Mouse (Mus musculus) MEL (cell line): ENCODE data around the gene Olfr683. TPM values are rescaled to one million over a fixed set of nuclear protein-coding genes. Genes with fewer than 3 reads are reported as not detected.
"Not testable (repeated sequence)": the region's sequence is repeated elsewhere in the genome, so short reads cannot be mapped to it uniquely, and the experiment has no call there.

Experiments used
- DNase-seq: peaks from one replicate; pipeline ENCODE4 v3.0.0; 2011; ENCODE audit warnings: low read depth, low spot score
- H3K27ac ChIP-seq: 2 replicates; pipeline ENCODE4 v1.5.1; 2012; ENCODE audit warnings: low read depth, mild to moderate bottlenecking, control low read depth, low read length, moderate library complexity; ENCODE audit not compliant: control insufficient read depth
- H3K27me3 ChIP-seq, 2 experiments: fragments of 150-350 bp in 1 of 2; sonication (generic) in 1 of 2; 2 replicates each; pipeline ENCODE4 v1.6.1; 2012; ENCODE audit warnings: low read length in 2 of 2, mild to moderate bottlenecking in 2 of 2, improper control_type of control experiment in 1 of 2, moderate library complexity in 1 of 2; ENCODE audit not compliant: insufficient read depth in 2 of 2, control insufficient read depth in 1 of 2
- H3K36me3 ChIP-seq, 2 experiments: 2 replicates each; pipeline ENCODE4 v1.6.1; 2012 to 2014; ENCODE audit warnings: low read length in 2 of 2, improper control_type of control experiment in 1 of 2, inconsistent platforms in 1 of 2, mild to moderate bottlenecking in 1 of 2; ENCODE audit not compliant: insufficient read depth in 2 of 2, control insufficient read depth in 1 of 2
- H3K4me1 ChIP-seq, 2 experiments: fragments of 150-350 bp in 1 of 2; sonication (generic) in 1 of 2; 2 replicates each; pipeline ENCODE4 v1.6.1; 2012; ENCODE audit warnings: low read length in 2 of 2, improper control_type of control experiment in 1 of 2, mild to moderate bottlenecking in 1 of 2; ENCODE audit not compliant: insufficient read depth in 2 of 2, control insufficient read depth in 1 of 2
- H3K4me3 ChIP-seq, 2 experiments: fragments of 150-350 bp in 1 of 2; sonication (generic) in 1 of 2; 2 replicates each; pipeline ENCODE4 v1.5.1; 2012; ENCODE audit warnings: low read depth in 2 of 2, low read length in 2 of 2, mild to moderate bottlenecking in 2 of 2, moderate library complexity in 2 of 2, control low read depth in 1 of 2, improper control_type of control experiment in 1 of 2; ENCODE audit not compliant: control insufficient read depth in 1 of 2, insufficient read depth in 1 of 2
- H3K79me2 ChIP-seq: 2 replicates; pipeline ENCODE4 v1.6.1; 2012; ENCODE audit warnings: mild to moderate bottlenecking, low read length, moderate library complexity; ENCODE audit not compliant: control insufficient read depth, poor library complexity, insufficient read depth
- H3K9ac ChIP-seq: 2 replicates; pipeline ENCODE4 v1.6.1; 2012; ENCODE audit warnings: low read depth, mild to moderate bottlenecking, control low read depth, low read length, moderate library complexity; ENCODE audit not compliant: control insufficient read depth, poor library complexity, severe bottlenecking
- H3K9me3 ChIP-seq: fragments of 150-350 bp; sonication (generic); replicated peaks from 2 replicates; pipeline ENCODE4 v1.6.1; 2012; ENCODE audit warnings: mild to moderate bottlenecking, low read length, improper control_type of control experiment, moderate library complexity; ENCODE audit not compliant: insufficient read depth
- BHLHE40 ChIP-seq: IDR thresholded peaks from 2 replicates; pipeline ENCODE4 v1.6.1; 2012; ENCODE audit warnings: low read depth, mild to moderate bottlenecking, inconsistent platforms, low read length, improper control_type of control experiment, borderline replicate concordance
- CHD1 ChIP-seq: IDR thresholded peaks from 2 replicates; pipeline ENCODE4 v1.6.1; 2012; ENCODE audit warnings: low read depth, mild to moderate bottlenecking, inconsistent platforms, low read length, improper control_type of control experiment
- CHD2 ChIP-seq: IDR thresholded peaks from 2 replicates; pipeline ENCODE4 v1.6.1; 2011; ENCODE audit warnings: low read length, improper control_type of control experiment
- E2F4 ChIP-seq: IDR thresholded peaks from 2 replicates; pipeline ENCODE4 v1.6.1; 2011; ENCODE audit warnings: low read depth, low read length, improper control_type of control experiment, borderline replicate concordance
- EP300 ChIP-seq, 2 experiments: IDR thresholded peaks; 2 replicates each; pipeline ENCODE4 v1.6.1; 2011; ENCODE audit warnings: improper control_type of control experiment in 2 of 2, low read length in 2 of 2, low read depth in 1 of 2, mild to moderate bottlenecking in 1 of 2
- ETS1 ChIP-seq: IDR thresholded peaks from 2 replicates; pipeline ENCODE4 v1.6.1; 2012; ENCODE audit warnings: low read depth, mild to moderate bottlenecking, inconsistent platforms, low read length, improper control_type of control experiment, moderate library complexity
- HCFC1 ChIP-seq: IDR thresholded peaks from 2 replicates; pipeline ENCODE4 v1.6.1; 2012; ENCODE audit warnings: low read depth, mild to moderate bottlenecking, inconsistent platforms, low read length, improper control_type of control experiment, moderate library complexity
- JUND ChIP-seq: IDR thresholded peaks from 2 replicates; pipeline ENCODE4 v1.6.1; 2011; ENCODE audit warnings: low read depth, mild to moderate bottlenecking, improper control_type of control experiment, low read length
- MAFK ChIP-seq: IDR thresholded peaks from 2 replicates; pipeline ENCODE4 v1.6.1; 2011; ENCODE audit warnings: low read depth, mild to moderate bottlenecking, low read length, improper control_type of control experiment, borderline replicate concordance
- MAX ChIP-seq: IDR thresholded peaks from 2 replicates; pipeline ENCODE4 v1.6.1; 2011; ENCODE audit warnings: low read length, improper control_type of control experiment
- MXI1 ChIP-seq: IDR thresholded peaks from 2 replicates; pipeline ENCODE4 v1.6.1; 2011; ENCODE audit warnings: mild to moderate bottlenecking, low read depth, low read length, improper control_type of control experiment
- MYC ChIP-seq: IDR thresholded peaks from 2 replicates; pipeline ENCODE4 v1.6.1; 2011; ENCODE audit warnings: low read depth, mild to moderate bottlenecking, low read length, improper control_type of control experiment, moderate library complexity
- POLR2A ChIP-seq, 2 experiments: IDR thresholded peaks; 2 replicates each; pipeline ENCODE4 v1.6.1; 2011 to 2012; ENCODE audit warnings: low read length in 2 of 2, mild to moderate bottlenecking in 2 of 2, control low read depth in 1 of 2, improper control_type of control experiment in 1 of 2, low read depth in 1 of 2, moderate library complexity in 1 of 2; ENCODE audit not compliant: control insufficient read depth in 1 of 2, insufficient read depth in 1 of 2, poor library complexity in 1 of 2
- RAD21 ChIP-seq: IDR thresholded peaks from 2 replicates; pipeline ENCODE4 v1.6.1; 2011; ENCODE audit warnings: mild to moderate bottlenecking, low read depth, low read length, improper control_type of control experiment
- RCOR1 ChIP-seq: IDR thresholded peaks from 2 replicates; pipeline ENCODE4 v1.6.1; 2012; ENCODE audit warnings: low read depth, mild to moderate bottlenecking, inconsistent platforms, low read length, improper control_type of control experiment
- SIN3A ChIP-seq: IDR thresholded peaks from 2 replicates; pipeline ENCODE4 v1.6.1; 2012; ENCODE audit warnings: low read length, improper control_type of control experiment, inconsistent platforms
- SMC3 ChIP-seq: IDR thresholded peaks from 2 replicates; pipeline ENCODE4 v1.6.1; 2011; ENCODE audit warnings: low read depth, low read length, improper control_type of control experiment
- TAL1 ChIP-seq: IDR thresholded peaks from 2 replicates; pipeline ENCODE4 v1.6.1; 2012; ENCODE audit warnings: mild to moderate bottlenecking, inconsistent platforms, low read length, moderate library complexity, mixed read lengths
- TCF12 ChIP-seq: IDR thresholded peaks from 2 replicates; pipeline ENCODE4 v1.6.1; 2014; ENCODE audit warnings: low read depth, mild to moderate bottlenecking, inconsistent platforms, low read length, improper control_type of control experiment, moderate library complexity
- UBTF ChIP-seq: IDR thresholded peaks from 2 replicates; pipeline ENCODE4 v1.6.1; 2012; ENCODE audit warnings: low read depth, mild to moderate bottlenecking, inconsistent platforms, low read length, improper control_type of control experiment, moderate library complexity, borderline replicate concordance; ENCODE audit not compliant: insufficient read depth
- USF1 ChIP-seq: IDR thresholded peaks from 2 replicates; pipeline ENCODE4 v1.6.1; 2014; ENCODE audit warnings: low read depth, mild to moderate bottlenecking, inconsistent platforms, low read length, improper control_type of control experiment, moderate library complexity
- USF2 ChIP-seq, 2 experiments: IDR thresholded peaks; 2 replicates each; pipeline ENCODE4 v1.6.1; 2011 to 2012; ENCODE audit warnings: improper control_type of control experiment in 2 of 2, low read length in 2 of 2, borderline replicate concordance in 1 of 2, inconsistent platforms in 1 of 2, low read depth in 1 of 2, mild to moderate bottlenecking in 1 of 2; ENCODE audit not compliant: insufficient read depth in 1 of 2
- ZKSCAN1 ChIP-seq: IDR thresholded peaks from 2 replicates; pipeline ENCODE4 v1.6.1; 2012; ENCODE audit warnings: low read depth, mild to moderate bottlenecking, inconsistent platforms, low read length, improper control_type of control experiment, moderate library complexity
- polyA plus RNA-seq, 2 experiments: library from polyadenylated mRNA; stranded (reverse) in 1 of 2; unstranded in 1 of 2; fragments of >175 nt in 1 of 2; fragments of >200 nt in 1 of 2; gene quantifications; 2 replicates each; pipeline versions ENCODE4 v1.2.1 to v1.2.4; 2012; ENCODE audit warnings: low replicate concordance in 2 of 2, low read depth in 1 of 2; ENCODE audit not compliant: insufficient read length in 2 of 2, insufficient read depth in 1 of 2, missing spikeins in 1 of 2
- total RNA-seq: library from RNA; depleted of rRNA; stranded (reverse); fragments of 300-350 nt; gene quantifications from 2 replicates; pipeline ENCODE4 v1.2.3, GENCODE M21; 2012

Gene Olfr683
- total and polyA plus RNA-seq, 3 experiments = not detected

DNA sequence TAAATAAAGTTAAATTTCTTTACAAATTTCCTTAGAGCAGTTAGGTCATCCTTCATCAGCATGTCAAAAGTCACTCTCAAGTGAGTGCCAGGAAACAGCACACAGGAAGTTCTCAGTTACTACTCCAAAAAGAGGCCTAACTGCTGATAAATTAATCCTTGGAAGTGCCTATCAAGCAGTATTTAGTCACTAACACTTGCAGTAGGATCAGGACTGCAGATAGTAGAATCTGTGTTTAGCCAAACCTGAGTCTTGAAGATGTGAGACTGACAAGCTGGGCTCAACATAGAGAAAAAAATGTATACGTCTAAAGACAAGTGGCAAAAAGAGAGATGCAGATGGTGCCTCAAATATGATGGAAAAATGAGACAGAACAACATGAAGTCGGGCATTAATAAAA lies 5.5 kb downstream of the Olfr683 start:
- Histone ChIP-seq H3K36me3 (no peaks in the 10 kb centered on the region), H3K4me1 (no peaks in the 10 kb centered on the region), H3K27me3 (no peaks in the 10 kb centered on the region), H3K9me3 (no peaks in the 10 kb centered on the region), H3K4me3 (no peak overlapping the region), H3K9ac (no peak overlapping the region), H3K79me2 (no peaks in the 10 kb centered on the region), H3K27ac (no peak overlapping the region)
- DNase-seq = no peak
- no peak for TF ChIP-seq JUND
- no peak for TF ChIP-seq MAFK
- TF ChIP-seq MXI1 = no peak
- TF ChIP-seq BHLHE40 = no peak
- TF ChIP-seq SIN3A = no peak
- no peak for TF ChIP-seq ZKSCAN1
- TF ChIP-seq E2F4 = no peak
- TF ChIP-seq USF2 (IDR thresholded peaks at IDR 0.05; ENCODE audit: borderline replicate concordance in 1 of 2, insufficient read depth in 1 of 2, low read depth in 1 of 2, low read length in 2 of 2) = no peak
- TF ChIP-seq EP300 (IDR thresholded peaks at IDR 0.05; ENCODE audit: low read depth in 1 of 2, low read length in 2 of 2) = no peak
- TF ChIP-seq MAX = no peak
- TF ChIP-seq UBTF = no peak
- no peak for TF ChIP-seq RAD21

DNA sequence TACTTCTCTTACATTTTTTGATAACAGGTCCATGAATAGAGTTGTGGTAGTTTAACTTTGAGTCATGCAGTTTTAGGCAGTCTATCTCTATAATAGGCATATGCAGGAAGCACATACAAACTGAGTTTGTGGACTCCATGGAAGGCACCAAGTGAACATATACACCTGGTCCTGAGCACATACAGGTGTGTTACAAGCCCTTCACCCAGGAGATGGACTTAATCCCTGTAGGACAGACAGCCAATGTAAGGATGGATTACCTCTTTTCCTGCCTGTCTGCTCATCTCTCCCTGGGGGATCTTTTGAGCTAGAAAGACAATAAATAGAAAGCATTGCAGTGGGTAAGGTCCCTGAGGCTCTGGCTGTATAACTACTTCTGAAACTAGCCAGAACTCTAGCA lies 30.3 kb downstream of the Olfr683 start, which contains the start of gene Olfr681:
Gene Olfr681 (plus strand): TSS at position 301 of the 400 bp plus-strand sequence.
- no peaks in the 10 kb centered on the region for H3K4me1 ChIP-seq

DNA sequence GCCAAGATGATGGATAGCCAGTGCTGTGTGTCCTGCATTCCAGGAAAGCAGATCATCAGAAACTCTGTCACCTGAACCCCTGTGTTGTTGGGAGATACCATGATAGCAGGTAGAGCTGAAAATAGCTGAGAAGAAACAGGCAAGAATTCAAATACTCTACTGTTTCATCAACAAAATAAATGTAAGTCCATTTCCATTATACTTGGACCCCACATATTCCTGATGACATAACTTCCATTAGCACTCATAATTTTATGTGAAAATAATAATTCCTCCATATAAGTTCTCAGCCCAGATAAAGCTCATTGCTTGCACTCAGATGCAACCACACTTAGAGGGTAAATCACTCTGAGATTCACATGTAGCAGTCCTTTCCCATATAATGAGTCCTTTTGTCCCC lies 54.1 kb downstream of the Olfr683 start, which contains the start of gene Olfr680-ps1:
Gene Olfr680-ps1 (minus strand): TSS at position 101 of the 400 bp plus-strand sequence.
- H3K9ac ChIP-seq, H3K27me3 ChIP-seq, DNase-seq, H3K36me3 ChIP-seq, H3K4me3 ChIP-seq, H3K27ac ChIP-seq, H3K9me3 ChIP-seq, H3K4me1 ChIP-seq, H3K79me2 ChIP-seq: not testable (repeated sequence)

More for the DNA sequence above, 30.3 kb downstream of the Olfr683 start, which contains the start of gene Olfr681:
- Histone ChIP-seq H3K9me3 (no peaks in the 10 kb centered on the region), H3K4me3 (no peak within 1 kb of the TSS), H3K79me2 (no peaks in the 10 kb centered on the region), H3K27ac (no peak within 1 kb of the TSS), H3K9ac (no peak within 1 kb of the TSS), H3K27me3 (no peaks in the 10 kb centered on the region), H3K36me3 (no peaks in the 10 kb centered on the region)
- DNase-seq = no peak
- no peak for TF ChIP-seq MAX
- TF ChIP-seq POLR2A (IDR thresholded peaks at IDR 0.05; ENCODE audit: control insufficient read depth in 1 of 2, insufficient read depth in 1 of 2, low read depth in 1 of 2, low read length in 2 of 2, poor library complexity in 1 of 2) = no peak
- no peak for TF ChIP-seq HCFC1
- no peak for TF ChIP-seq TAL1
- TF ChIP-seq TCF12 = no peak
- no peak for TF ChIP-seq RCOR1
- no peak for TF ChIP-seq MYC
- TF ChIP-seq EP300 (IDR thresholded peaks at IDR 0.05; ENCODE audit: low read depth in 1 of 2, low read length in 2 of 2) = no peak
- TF ChIP-seq USF1 = no peak
- TF ChIP-seq CHD1 = no peak
- TF ChIP-seq CHD2 = no peak
- no peak for TF ChIP-seq SMC3
- no peak for TF ChIP-seq JUND
- TF ChIP-seq MAFK = no peak
- no peak for TF ChIP-seq ETS1
- TF ChIP-seq ZKSCAN1 = no peak
